Mouse (Mus musculus) liver, embryonic 14.5 days (tissue): Measurements from ENCODE around the gene Wwp2.

ENCODE experiments used
- CTCF ChIP-seq: IDR thresholded peaks from 2 replicates; pipeline ENCODE4 v1.5.1; 2016; ENCODE audit warnings: antibody characterized with exemption, low read depth, control low read depth
- EP300 ChIP-seq: IDR thresholded peaks from 2 replicates; pipeline ENCODE4 v1.6.1; 2016; ENCODE audit warnings: antibody characterized with exemption, low read depth

DNA sequence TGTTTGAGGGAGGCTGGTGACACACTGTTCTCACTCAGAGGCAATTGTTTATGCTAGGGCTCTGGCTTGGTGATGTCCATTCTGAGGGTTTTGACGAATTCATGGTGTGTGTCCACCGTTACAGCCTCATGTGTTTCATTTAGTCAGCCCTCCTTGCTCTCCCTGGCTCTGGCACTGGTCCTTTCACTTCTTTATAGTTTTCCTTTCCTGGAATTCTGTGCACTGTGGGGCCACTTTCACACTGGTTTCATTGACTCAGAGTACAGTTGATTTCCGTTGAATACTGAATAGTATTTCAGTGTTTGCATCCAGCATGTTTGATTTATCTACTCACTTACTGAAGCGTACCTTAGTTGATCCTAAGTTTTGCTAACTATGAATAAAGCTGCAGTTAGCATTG lies 55.0 kb downstream of the Wwp2 start:
- TF ChIP-seq CTCF (no peak), EP300 (no peak)
